16 mouse cellular contexts compared by ENCODE assay signal in the genomic region with DNA sequence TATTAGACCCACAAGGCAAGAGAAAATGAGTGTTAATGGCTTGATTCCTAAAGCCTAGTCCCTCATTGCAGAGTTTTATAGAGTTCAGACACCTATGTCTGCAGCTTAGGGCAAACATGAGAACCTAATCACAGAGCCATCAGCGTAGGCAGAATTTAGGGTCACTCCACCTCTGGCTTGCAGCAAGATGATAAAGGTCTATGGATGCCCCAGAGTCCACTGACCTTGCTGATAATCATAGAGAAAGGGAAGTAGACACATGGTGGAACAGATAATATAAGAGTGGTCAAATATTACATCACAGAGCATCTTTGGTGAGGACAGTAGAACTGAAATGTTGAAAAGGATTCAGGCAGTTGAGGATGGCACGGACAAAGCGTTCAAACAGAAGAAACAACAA.
"Had no signal": no experiment of that assay in that cellular context is flagged by ENCODE, and none has a peak within 500 bp of the region (broad histone marks: within the 10 kb centered on the region; RNA-seq: fewer than 3 reads in every experiment).

No protein-coding gene starts in this region.

- H3K4me3 ChIP-seq: neural tube, embryonic 13.5 days; neural tube, embryonic 15.5 days; stomach, embryonic 15.5 days had no signal

- H3K27me3 ChIP-seq: neural tube, embryonic 13.5 days; neural tube, embryonic 15.5 days; stomach, embryonic 15.5 days had no signal

- H3K9me3 ChIP-seq: neural tube, embryonic 13.5 days; neural tube, embryonic 15.5 days; stomach, embryonic 15.5 days had no signal

- H3K36me3 ChIP-seq: neural tube, embryonic 13.5 days; neural tube, embryonic 15.5 days; stomach, embryonic 15.5 days had no signal

- H3K4me1 ChIP-seq: neural tube, embryonic 13.5 days; neural tube, embryonic 15.5 days; stomach, embryonic 15.5 days had no signal

- DNase-seq: retina, postnatal 1 day; right cerebral cortex, adult 18-20 months; right cerebral cortex, postnatal 14 days; right cerebral cortex, postnatal 25 days; right cerebral cortex, postnatal 4 days; spleen, adult 18-20 months; thymus, adult 18-20 months; thymus, adult 2 months; thymus, postnatal 14 days; thymus, postnatal 25 days; thymus, postnatal 36 days; thymus, postnatal 4 days had no signal

- H3K9ac ChIP-seq: neural tube, embryonic 13.5 days; neural tube, embryonic 15.5 days; stomach, embryonic 15.5 days had no signal

- H3K27ac ChIP-seq: neural tube, embryonic 13.5 days; neural tube, embryonic 15.5 days; stomach, embryonic 15.5 days; stomach, postnatal 0 days had no signal

- H3K4me2 ChIP-seq: neural tube, embryonic 13.5 days; neural tube, embryonic 15.5 days; stomach, embryonic 15.5 days had no signal
